In the genomic region with DNA sequence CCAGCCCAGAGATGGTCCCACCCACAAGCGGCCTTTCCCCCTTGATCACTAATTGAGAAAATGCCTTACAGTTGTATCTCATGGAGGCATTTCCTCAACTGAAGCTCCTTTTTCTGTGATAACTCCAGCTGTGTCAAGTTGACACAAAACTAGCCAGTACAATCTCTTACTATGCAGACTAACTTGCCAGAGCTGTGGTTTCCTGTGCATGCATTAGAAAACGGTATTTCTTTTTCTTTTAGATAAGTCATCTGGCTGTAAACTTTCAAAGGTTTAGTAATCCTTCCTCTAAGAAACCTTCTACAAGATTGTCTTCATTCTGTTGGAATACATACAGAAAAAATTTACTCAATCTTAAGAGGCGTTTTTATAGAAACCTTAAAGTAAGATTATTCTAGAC, we compare ENCODE assay signal across 1 mouse cellular context. TPM values are rescaled to one million over a fixed set of nuclear protein-coding genes. Genes with fewer than 3 reads are reported as not detected.
"Had no signal": no experiment of that assay in that cellular context is flagged by ENCODE, and none has a peak within 500 bp of the region (broad histone marks: within the 10 kb centered on the region; RNA-seq: fewer than 3 reads in every experiment).

No protein-coding gene starts in this region.

RNA-seq across cellular contexts. Expression of gene Ntn4, which starts 44.9 kb away (rescaled TPM):
- total RNA-seq: granulocyte monocyte progenitor cell, adult 5-6 weeks had no signal
